Mouse (Mus musculus) kidney, embryonic 16.5 days (tissue): Measurements from ENCODE around the gene Zfp385a. TPM values are rescaled to one million over a fixed set of nuclear protein-coding genes. Genes with fewer than 3 reads are reported as not detected.

ENCODE experiments used
- ATAC-seq: fragments of 200-750 bp; cut with Nextera tagmentation; 2 replicates; pipeline ENCODE4 v1.8.0; 2017; ENCODE audit warnings: moderate TSS enrichment; ENCODE audit not compliant: low FRiP score, low TSS enrichment
- H3K27ac ChIP-seq: fragments of 300-500 bp; sonication (generic); 2 replicates; pipeline ENCODE4 v1.5.1; 2014; ENCODE audit warnings: low read length
- H3K27me3 ChIP-seq: fragments of 300-500 bp; sonication (generic); 2 replicates; pipeline ENCODE4 v1.6.1; 2014; ENCODE audit warnings: low read length, control low read depth, mixed read lengths; ENCODE audit not compliant: insufficient read depth
- H3K36me3 ChIP-seq: fragments of 300-500 bp; sonication (generic); 2 replicates; pipeline ENCODE4 v1.6.1; 2014; ENCODE audit warnings: low read length, control low read depth, mixed read lengths; ENCODE audit not compliant: insufficient read depth
- H3K4me1 ChIP-seq: fragments of 300-500 bp; sonication (generic); 2 replicates; pipeline ENCODE4 v1.6.1; 2014; ENCODE audit warnings: low read length, control low read depth, mixed read lengths; ENCODE audit not compliant: insufficient read depth
- H3K4me2 ChIP-seq: fragments of 300-500 bp; sonication (generic); replicated peaks from 2 replicates; pipeline ENCODE4 v1.6.1; 2014; ENCODE audit warnings: low read depth, low read length
- H3K4me3 ChIP-seq: fragments of 300-500 bp; sonication (generic); 2 replicates; pipeline ENCODE4 v1.5.1; 2014; ENCODE audit warnings: mild to moderate bottlenecking, low read length
- H3K9ac ChIP-seq: fragments of 300-500 bp; sonication (generic); replicated peaks from 2 replicates; pipeline ENCODE4 v1.6.1; 2014; ENCODE audit warnings: low read length
- H3K9me3 ChIP-seq: fragments of 300-500 bp; sonication (generic); 2 replicates; pipeline ENCODE4 v1.6.1; 2016; ENCODE audit warnings: low read length, control low read depth
- WGBS: fragments of 180-500 bp; shearing (Covaris S2); extraction: QIAGEN DNeasy Blood & Tissue Kit; methylation state at CpG from one replicate; pipeline ENCODE4 v1.1.7; 2014; 5-methylcytosine and 5-hydroxymethylcytosine counted together
- polyA plus RNA-seq: library from polyadenylated mRNA; unstranded; fragments of >200 nt; fragmentation: Nextera tagmentation; extraction: Ambion mirVana; gene quantifications from 2 replicates; pipeline ENCODE4 v1.2.1, GENCODE M21; 2015

Gene Zfp385a
- polyA plus RNA-seq, 1 experiment from 2014 or later, result 12.4 TPM

DNA sequence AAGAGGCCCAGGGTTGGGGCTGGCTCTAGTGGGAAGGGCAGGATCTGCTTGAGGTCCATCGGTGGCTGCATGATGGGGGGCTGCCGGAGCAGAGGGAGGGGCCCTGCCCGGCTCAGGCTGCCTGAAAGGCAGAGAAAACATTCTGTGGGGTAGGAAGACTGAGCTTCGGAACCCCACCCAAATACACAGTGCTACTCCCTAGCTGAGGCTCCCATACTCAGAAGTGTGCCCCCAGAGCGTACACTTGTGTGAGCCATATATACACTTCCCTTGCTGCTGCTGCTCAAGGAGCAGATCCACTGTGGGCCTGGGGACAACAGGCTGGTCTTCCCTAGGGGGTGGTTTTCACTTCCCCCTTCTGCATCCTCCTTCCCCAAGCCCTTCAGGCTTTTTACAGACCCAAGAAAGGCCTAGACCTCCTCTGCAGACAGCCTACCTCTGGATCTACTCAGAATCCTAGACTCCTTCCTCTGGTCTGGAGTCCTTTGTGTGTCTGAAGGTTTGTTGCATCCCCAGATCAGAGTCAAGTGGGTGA, 6.7 kb downstream of the Zfp385a start:
- no peak for ATAC-seq
- no peak overlapping the region for H3K9ac ChIP-seq

DNA sequence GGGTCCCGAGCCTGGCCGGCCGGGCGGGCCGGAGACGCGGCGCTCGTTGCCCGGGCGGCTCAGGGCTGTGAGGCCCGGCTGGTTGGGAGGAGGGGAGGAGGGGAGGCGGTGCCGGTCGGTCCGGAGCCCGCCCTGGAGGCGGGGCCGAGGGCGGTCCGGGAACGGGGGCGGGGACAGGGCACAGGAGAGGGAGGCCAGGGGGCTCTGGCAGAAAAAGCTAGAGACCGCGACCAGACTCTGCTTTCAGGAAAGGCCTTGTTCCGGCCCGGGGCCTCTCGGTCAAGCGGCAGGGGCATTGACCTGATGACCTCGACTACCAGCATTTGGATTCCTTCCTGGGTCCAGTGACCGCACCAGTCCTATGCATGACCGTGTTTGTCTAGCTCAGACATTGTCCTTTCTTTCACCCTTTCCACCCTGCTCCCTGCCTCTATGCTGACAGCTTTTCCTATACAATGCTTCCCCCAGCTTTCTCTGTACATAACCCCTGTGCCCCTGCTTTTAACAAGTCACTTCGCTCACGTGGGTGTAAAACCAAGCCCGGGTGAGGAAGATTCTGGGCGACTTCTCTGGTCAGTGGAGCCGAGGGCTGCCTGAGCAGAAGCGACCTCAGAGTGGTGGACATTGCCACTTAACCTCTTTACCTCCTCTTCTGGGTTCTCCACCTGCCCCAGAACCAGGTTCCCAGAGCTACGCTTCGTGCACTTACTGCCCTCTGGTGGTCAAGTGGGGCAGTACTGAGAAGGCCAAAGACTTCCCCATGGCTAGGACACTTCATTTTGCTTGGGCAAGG, 16.2 kb downstream of the Zfp385a start:
- Histone ChIP-seq H3K27me3 (no peaks in the 10 kb centered on the region), H3K4me1 (peaks cover 24% of the 10 kb centered on the region), H3K9ac (peak overlapping the region; percentile 86), H3K9me3 (no peaks in the 10 kb centered on the region), H3K27ac (peak overlapping the region; percentile 90), H3K4me3 (peak overlapping the region; percentile 66), H3K4me2 (peak overlapping the region; percentile 90), H3K36me3 (peaks cover 5% of the 10 kb centered on the region; the same call in 1 of the 2 replicates)
- whole genome bisulfite sequencing, result under 1% methylated on average over 36 of the region's 40 CpGs
- ATAC-seq, result peak; percentile 96

More for the DNA sequence above, 6.7 kb downstream of the Zfp385a start:
- H3K27ac ChIP-seq, result no peak overlapping the region
- no peaks in the 10 kb centered on the region for H3K36me3 ChIP-seq
- no peak overlapping the region for H3K4me2 ChIP-seq
- no peaks in the 10 kb centered on the region; the same call in 1 of the 2 replicates for H3K27me3 ChIP-seq
- 76% methylated on average over 5 of the region's 5 CpGs for WGBS
- H3K4me3 ChIP-seq, result no peak overlapping the region
- H3K4me1 ChIP-seq, result peaks cover 13% of the 10 kb centered on the region
- H3K9me3 ChIP-seq, result no peaks in the 10 kb centered on the region

DNA sequence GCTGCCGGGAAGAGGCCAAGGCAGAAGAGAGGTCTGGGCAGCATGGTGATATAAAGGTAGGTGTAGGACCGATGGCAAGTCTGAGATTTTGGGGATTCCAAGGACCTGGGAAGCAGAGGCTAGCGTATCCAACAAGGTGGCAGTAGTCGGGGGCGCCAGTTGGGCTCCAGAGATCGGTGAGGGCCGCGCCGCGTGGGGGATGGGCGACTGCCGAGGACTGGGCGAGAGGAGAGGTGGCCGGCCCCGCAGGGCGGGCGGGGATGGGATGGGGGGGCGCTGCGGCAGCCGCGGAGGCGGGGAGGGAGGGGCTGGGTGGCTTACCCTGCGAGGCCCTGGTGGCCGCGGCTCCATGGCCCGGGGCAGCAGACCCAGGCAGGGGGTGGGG, 16.8 kb downstream of the Zfp385a start:
- WGBS, result 1% methylated on average over 19 of the region's 26 CpGs
- Histone ChIP-seq H3K4me3 (peak overlapping the region; percentile 66), H3K9ac (peak overlapping the region; percentile 86), H3K4me2 (peak overlapping the region; percentile 90), H3K27me3 (no peaks in the 10 kb centered on the region), H3K36me3 (peaks cover 5% of the 10 kb centered on the region; the same call in 1 of the 2 replicates), H3K9me3 (no peaks in the 10 kb centered on the region), H3K4me1 (peaks cover 30% of the 10 kb centered on the region), H3K27ac (peak overlapping the region; percentile 55; the same call in 1 of the 2 replicates)
- ATAC-seq, result peak; percentile 76; the same call in 1 of the 2 replicates

DNA sequence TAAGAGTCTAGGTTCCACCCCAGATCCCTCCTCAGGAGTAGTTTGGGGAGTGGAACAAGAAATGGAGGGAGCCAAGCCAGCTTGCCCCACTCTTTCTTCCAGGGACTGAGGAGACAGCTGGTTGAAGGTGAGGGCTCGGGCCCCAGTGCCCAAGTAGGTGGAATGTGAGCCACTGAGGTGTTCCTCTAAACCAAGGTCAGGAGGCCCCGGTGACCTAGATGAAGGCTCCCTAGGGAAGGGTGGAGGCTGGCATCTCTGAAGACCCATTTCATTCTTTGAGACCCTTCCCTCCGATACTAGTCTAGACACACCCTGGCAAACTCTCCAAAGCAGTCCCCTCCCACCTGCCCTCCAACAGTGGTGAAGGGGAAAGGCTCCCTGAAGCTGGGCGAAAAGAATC, 17.5 kb downstream of the Zfp385a start:
- peaks cover 31% of the 10 kb centered on the region for H3K4me1 ChIP-seq
- no peak for ATAC-seq
- peak overlapping the region; percentile 55; the same call in 1 of the 2 replicates for H3K27ac ChIP-seq
- H3K4me3 ChIP-seq, result peak overlapping the region; percentile 66
- WGBS, result 39% methylated on average over 4 of the region's 4 CpGs
- no peaks in the 10 kb centered on the region for H3K9me3 ChIP-seq
- no peaks in the 10 kb centered on the region for H3K27me3 ChIP-seq
- H3K36me3 ChIP-seq, result peaks cover 5% of the 10 kb centered on the region; the same call in 1 of the 2 replicates
- H3K4me2 ChIP-seq, result peak overlapping the region; percentile 90
- peak overlapping the region; percentile 86 for H3K9ac ChIP-seq

DNA sequence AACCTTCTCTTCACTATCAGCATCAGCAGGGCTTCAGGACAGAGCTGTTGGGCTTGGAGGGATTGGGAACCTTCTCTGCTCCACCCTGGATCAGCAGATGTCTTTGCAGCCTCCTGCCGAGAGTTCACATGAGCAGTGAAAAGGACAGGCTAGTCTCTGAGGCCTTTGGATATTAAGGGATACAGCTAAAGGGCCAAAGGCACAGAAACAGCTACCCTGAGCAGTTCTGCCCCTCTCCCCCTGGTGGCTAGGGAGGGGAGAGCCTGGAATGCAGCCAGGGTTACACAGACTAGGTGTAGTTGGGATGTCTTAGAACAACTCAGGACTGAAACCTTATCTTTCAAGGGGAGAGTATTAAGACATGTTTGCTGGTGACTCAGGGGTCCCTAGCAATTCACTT, 18.8 kb downstream of the Zfp385a start:
- whole genome bisulfite sequencing, result 50% methylated on average over 1 of the region's 1 CpGs

DNA sequence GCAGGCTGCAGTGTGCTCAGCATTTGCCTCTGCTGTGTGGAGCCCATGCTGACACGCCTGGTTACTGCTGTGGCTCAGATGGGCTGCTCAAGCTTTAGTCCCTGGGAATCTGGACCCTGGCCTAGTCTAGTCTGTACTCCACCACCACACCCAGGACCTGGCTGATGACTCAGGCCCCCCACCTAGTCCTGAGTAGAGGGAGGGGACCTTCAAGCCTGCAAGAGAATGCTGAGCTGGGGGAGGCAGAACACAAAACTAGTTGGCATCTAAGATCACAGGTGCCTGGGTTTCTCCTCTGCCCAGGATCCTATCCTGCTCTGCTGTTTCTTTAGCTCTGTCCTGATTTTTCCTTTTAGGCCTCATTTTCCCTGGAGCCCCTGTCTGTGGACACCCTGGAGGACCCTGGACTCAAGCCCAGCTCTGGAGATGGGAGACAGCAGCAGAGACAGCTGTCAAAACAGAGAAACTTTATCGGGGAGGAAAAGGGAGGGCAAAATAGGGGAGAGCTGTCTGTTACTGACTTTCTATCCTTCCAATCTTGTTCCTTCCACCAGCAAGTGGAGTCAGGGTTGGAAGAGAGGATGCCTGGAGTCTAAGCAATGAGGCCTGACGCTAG, 21.6 kb downstream of the Zfp385a start:
- Histone ChIP-seq H3K36me3 (peaks cover 5% of the 10 kb centered on the region; the same call in 1 of the 2 replicates), H3K27me3 (no peaks in the 10 kb centered on the region), H3K4me1 (peaks cover 46% of the 10 kb centered on the region), H3K9ac (no peak overlapping the region), H3K27ac (no peak overlapping the region), H3K4me3 (no peak overlapping the region), H3K9me3 (no peaks in the 10 kb centered on the region), H3K4me2 (no peak overlapping the region)
- WGBS, result 48% methylated on average over 3 of the region's 3 CpGs
- no peak for ATAC-seq

More for the DNA sequence above, 18.8 kb downstream of the Zfp385a start:
- no peak overlapping the region for H3K9ac ChIP-seq
- no peak for ATAC-seq
- no peak overlapping the region for H3K27ac ChIP-seq
- H3K4me3 ChIP-seq, result no peak overlapping the region
- no peaks in the 10 kb centered on the region for H3K9me3 ChIP-seq
- no peaks in the 10 kb centered on the region for H3K27me3 ChIP-seq
- peaks cover 31% of the 10 kb centered on the region for H3K4me1 ChIP-seq
- H3K4me2 ChIP-seq, result no peak overlapping the region
- H3K36me3 ChIP-seq, result peaks cover 5% of the 10 kb centered on the region; the same call in 1 of the 2 replicates

DNA sequence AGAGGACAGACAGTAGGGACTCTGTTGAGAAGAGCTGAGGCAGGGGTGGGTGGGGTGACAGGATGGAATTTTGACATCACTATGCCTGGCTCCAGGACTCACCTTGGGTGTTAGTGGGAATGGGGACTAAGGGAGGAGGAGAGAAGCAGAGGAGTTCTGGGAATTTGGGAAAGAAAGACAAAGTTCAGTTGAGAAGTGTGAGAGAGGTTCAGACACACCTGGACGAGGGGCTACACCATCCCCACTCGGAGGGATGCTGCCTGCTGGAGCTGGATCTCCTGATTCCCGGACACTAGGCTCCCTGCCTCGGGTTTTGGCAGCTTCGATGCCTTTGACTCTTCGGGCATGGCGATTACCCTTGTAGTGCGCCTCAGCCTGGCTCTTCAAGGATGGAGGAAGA, 22.2 kb downstream of the Zfp385a start:
- Histone ChIP-seq H3K9me3 (no peaks in the 10 kb centered on the region), H3K4me3 (no peak overlapping the region), H3K4me2 (no peak overlapping the region), H3K27ac (no peak overlapping the region), H3K27me3 (no peaks in the 10 kb centered on the region), H3K4me1 (peaks cover 44% of the 10 kb centered on the region), H3K9ac (no peak overlapping the region), H3K36me3 (peaks cover 5% of the 10 kb centered on the region; the same call in 1 of the 2 replicates)
- ATAC-seq, result no peak
- WGBS, result 80% methylated on average over 8 of the region's 8 CpGs

DNA sequence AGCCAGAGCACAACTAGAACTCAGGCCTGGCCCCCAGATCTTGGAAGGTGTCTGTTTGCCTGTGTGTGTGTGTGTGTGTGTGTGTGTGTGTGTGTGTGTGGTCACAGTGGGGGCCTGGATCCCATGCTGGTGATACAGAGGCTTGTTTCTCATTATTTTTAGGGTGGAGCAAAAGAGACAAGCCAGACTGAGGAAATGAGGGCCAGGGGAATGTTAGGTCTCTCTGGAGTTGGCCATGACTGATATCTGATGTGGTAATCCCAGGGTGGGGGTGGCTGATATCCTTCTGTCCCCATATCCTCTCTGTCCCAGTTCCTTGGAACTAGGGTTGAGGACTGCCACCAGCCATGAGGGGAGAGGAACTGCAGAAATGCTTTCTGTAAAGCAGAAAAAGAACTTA, 22.8 kb downstream of the Zfp385a start:
- Histone ChIP-seq H3K9ac (no peak overlapping the region), H3K4me3 (no peak overlapping the region), H3K27ac (no peak overlapping the region), H3K9me3 (no peaks in the 10 kb centered on the region), H3K4me2 (no peak overlapping the region), H3K4me1 (peaks cover 38% of the 10 kb centered on the region), H3K36me3 (peaks cover 5% of the 10 kb centered on the region; the same call in 1 of the 2 replicates), H3K27me3 (no peaks in the 10 kb centered on the region)
- ATAC-seq, result no peak

DNA sequence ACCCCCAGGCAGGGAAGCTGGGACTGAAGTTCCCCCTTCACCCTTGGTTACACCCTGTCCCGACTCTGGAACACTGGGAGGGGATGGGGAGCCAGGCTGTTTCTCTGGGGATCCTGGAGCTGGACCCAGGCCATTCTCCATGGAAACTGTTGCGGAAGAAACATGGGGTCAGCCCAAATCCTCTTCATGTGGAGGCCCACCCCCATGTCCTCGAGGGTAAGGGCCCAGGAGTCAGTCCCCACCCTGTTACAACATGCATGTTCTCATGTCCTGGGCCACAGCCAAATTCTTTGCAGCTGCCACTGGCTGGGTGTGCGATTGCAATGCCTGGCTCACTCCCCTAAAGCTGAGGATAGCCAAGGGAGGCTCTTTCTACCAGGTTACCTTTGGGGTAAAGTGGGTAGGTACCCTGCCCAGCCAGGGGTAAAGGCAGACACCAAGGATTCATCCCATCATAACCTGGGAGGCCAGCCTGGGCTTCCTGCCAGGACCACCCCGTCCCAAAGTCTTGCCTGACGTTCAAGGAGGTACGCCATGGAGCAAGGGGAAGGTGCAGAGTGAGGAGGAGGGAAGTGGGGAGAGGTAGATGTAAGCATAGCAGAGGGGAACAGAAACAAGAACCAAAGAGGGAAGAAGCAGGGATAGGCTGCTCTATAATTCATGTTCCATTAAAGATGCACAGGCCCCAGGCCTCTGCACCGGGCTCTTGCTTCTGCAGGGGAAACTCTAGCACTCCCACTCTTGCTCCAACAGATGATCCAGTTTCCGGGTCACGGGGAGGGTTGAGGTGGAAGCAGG, 23.7 kb downstream of the Zfp385a start:
- Histone ChIP-seq H3K9ac (no peak overlapping the region), H3K4me1 (peaks cover 30% of the 10 kb centered on the region), H3K27me3 (no peaks in the 10 kb centered on the region), H3K9me3 (no peaks in the 10 kb centered on the region), H3K27ac (no peak overlapping the region), H3K4me2 (no peak overlapping the region), H3K36me3 (peaks cover 5% of the 10 kb centered on the region; the same call in 1 of the 2 replicates), H3K4me3 (no peak overlapping the region)
- ATAC-seq, result no peak
- 61% methylated on average over 10 of the region's 10 CpGs for WGBS
